Mouse (Mus musculus): Measurements from ENCODE around the gene 4930590J08Rik. TPM values are rescaled to one million over a fixed set of nuclear protein-coding genes. Genes with fewer than 3 reads are reported as not detected.

4930590J08Rik gene
- polyA plus RNA-seq, 1 experiment from 2014 or later: 1.7 TPM

GRCm38 (mm10) chr6:91978371-91979300 is 76.0 kb downstream of the 4930590J08Rik start, which contains the start of gene Fgd5:
TSS of gene Fgd5 (plus strand) at chr6:91978878.
- 2% methylated on average over 60 of the region's 62 CpGs for WGBS
- Histone ChIP-seq H3K36me3 (ENCODE audit: control insufficient read depth, insufficient read depth, low read length) (no peaks in the 10 kb centered on the region), H3K4me2 (ENCODE audit: low read length) (peak within 1 kb of the TSS; percentile 95), H3K27me3 (ENCODE audit: control insufficient read depth, insufficient read depth, low read length) (no peaks in the 10 kb centered on the region), H3K4me3 (replicated peaks; ENCODE audit: low read depth, low read length) (peak within 1 kb of the TSS; percentile 56), H3K9ac (replicated peaks; ENCODE audit: low read length) (peak within 1 kb of the TSS; percentile 73), H3K4me1 (ENCODE audit: control insufficient read depth, insufficient read depth, low read length) (0 out of 2 replicates have a peak, but pooled peaks cover 4% of the 10 kb centered on the region), H3K9me3 (ENCODE audit: control insufficient read depth, low read length) (no peaks in the 10 kb centered on the region), H3K27ac (replicated peaks; ENCODE audit: low read depth, low read length) (peak within 1 kb of the TSS; percentile 32; the same call in 1 of the 2 replicates)
- peak; percentile 74; the same call in 1 of the 2 replicates for ATAC-seq (ENCODE audit: low FRiP score, low TSS enrichment)
- peak; percentile 74 for DNase-seq

- peak overlapping the region; percentile 95 for H3K4me2 ChIP-seq (ENCODE audit: low read length)
- H3K36me3 ChIP-seq (ENCODE audit: control insufficient read depth, insufficient read depth, low read length): no peaks in the 10 kb centered on the region
- H3K4me1 ChIP-seq (ENCODE audit: control insufficient read depth, insufficient read depth, low read length): 0 out of 2 replicates have a peak, but pooled peaks cover 4% of the 10 kb centered on the region
- no peaks in the 10 kb centered on the region for H3K27me3 ChIP-seq (ENCODE audit: control insufficient read depth, insufficient read depth, low read length)
- ATAC-seq (ENCODE audit: low FRiP score, low TSS enrichment) (no peak), DNase-seq (peak; percentile 30)
- H3K9ac ChIP-seq (replicated peaks; ENCODE audit: low read length): peak overlapping the region; percentile 73
- H3K27ac ChIP-seq (replicated peaks; ENCODE audit: low read depth, low read length): peak overlapping the region; percentile 32; the same call in 1 of the 2 replicates
- no peaks in the 10 kb centered on the region for H3K9me3 ChIP-seq (ENCODE audit: control insufficient read depth, low read length)
- 14% methylated on average over 23 of the region's 23 CpGs for WGBS
- peak overlapping the region; percentile 56 for H3K4me3 ChIP-seq (replicated peaks; ENCODE audit: low read depth, low read length)
Observed at GRCm38 (mm10) chr6:91979301-91979996, 76.8 kb downstream of the 4930590J08Rik start.

- no peak overlapping the region for H3K27ac ChIP-seq (replicated peaks; ENCODE audit: low read depth, low read length)
- H3K4me1 ChIP-seq (ENCODE audit: control insufficient read depth, insufficient read depth, low read length): 0 out of 2 replicates have a peak, but pooled peaks cover 4% of the 10 kb centered on the region
- ATAC-seq (ENCODE audit: low FRiP score, low TSS enrichment) (no peak), DNase-seq (no peak)
- H3K4me2 ChIP-seq (ENCODE audit: low read length): peak overlapping the region; percentile 95; the same call in 1 of the 2 replicates
- H3K9ac ChIP-seq (replicated peaks; ENCODE audit: low read length): no peak overlapping the region
- H3K4me3 ChIP-seq (replicated peaks; ENCODE audit: low read depth, low read length): no peak overlapping the region
- H3K9me3 ChIP-seq (ENCODE audit: control insufficient read depth, low read length): no peaks in the 10 kb centered on the region
- H3K36me3 ChIP-seq (ENCODE audit: control insufficient read depth, insufficient read depth, low read length): no peaks in the 10 kb centered on the region
- WGBS: 78% methylated on average over 3 of the region's 3 CpGs
- H3K27me3 ChIP-seq (ENCODE audit: control insufficient read depth, insufficient read depth, low read length): no peaks in the 10 kb centered on the region
Observed at GRCm38 (mm10) chr6:91980011-91980410, 77.4 kb downstream of the 4930590J08Rik start.

- Histone ChIP-seq H3K4me2 (ENCODE audit: low read length) (no peak overlapping the region), H3K4me3 (replicated peaks; ENCODE audit: low read depth, low read length) (no peak overlapping the region), H3K27ac (replicated peaks; ENCODE audit: low read depth, low read length) (no peak overlapping the region), H3K36me3 (ENCODE audit: control insufficient read depth, insufficient read depth, low read length) (no peaks in the 10 kb centered on the region), H3K9ac (replicated peaks; ENCODE audit: low read length) (no peak overlapping the region), H3K27me3 (ENCODE audit: control insufficient read depth, insufficient read depth, low read length) (no peaks in the 10 kb centered on the region), H3K9me3 (ENCODE audit: control insufficient read depth, low read length) (no peaks in the 10 kb centered on the region), H3K4me1 (ENCODE audit: control insufficient read depth, insufficient read depth, low read length) (no peaks in the 10 kb centered on the region)
- ATAC-seq (ENCODE audit: low FRiP score, low TSS enrichment) (no peak), DNase-seq (no peak)
- 93% methylated on average over 8 of the region's 8 CpGs for WGBS
Observed at GRCm38 (mm10) chr6:91990101-91990500, 87.5 kb downstream of the 4930590J08Rik start.

- Histone ChIP-seq H3K4me1 (ENCODE audit: control insufficient read depth, insufficient read depth, low read length) (no peaks in the 10 kb centered on the region), H3K27ac (replicated peaks; ENCODE audit: low read depth, low read length) (no peak overlapping the region), H3K36me3 (ENCODE audit: control insufficient read depth, insufficient read depth, low read length) (no peaks in the 10 kb centered on the region), H3K9me3 (ENCODE audit: control insufficient read depth, low read length) (no peaks in the 10 kb centered on the region), H3K27me3 (ENCODE audit: control insufficient read depth, insufficient read depth, low read length) (no peaks in the 10 kb centered on the region), H3K9ac (replicated peaks; ENCODE audit: low read length) (no peak overlapping the region), H3K4me2 (ENCODE audit: low read length) (no peak overlapping the region), H3K4me3 (replicated peaks; ENCODE audit: low read depth, low read length) (no peak overlapping the region)
- no peak for ATAC-seq (ENCODE audit: low FRiP score, low TSS enrichment)
- 90% methylated on average over 2 of the region's 2 CpGs for WGBS
- no peak for DNase-seq
Observed at GRCm38 (mm10) chr6:91992823-91993222, 90.2 kb downstream of the 4930590J08Rik start.

GRCm38 (mm10) chr6:91993795-91994505 is 91.3 kb downstream of the 4930590J08Rik start:
- Histone ChIP-seq H3K4me3 (replicated peaks; ENCODE audit: low read depth, low read length) (no peak overlapping the region), H3K4me1 (ENCODE audit: control insufficient read depth, insufficient read depth, low read length) (no peaks in the 10 kb centered on the region), H3K36me3 (ENCODE audit: control insufficient read depth, insufficient read depth, low read length) (no peaks in the 10 kb centered on the region), H3K27ac (replicated peaks; ENCODE audit: low read depth, low read length) (no peak overlapping the region), H3K9me3 (ENCODE audit: control insufficient read depth, low read length) (no peaks in the 10 kb centered on the region), H3K9ac (replicated peaks; ENCODE audit: low read length) (no peak overlapping the region), H3K4me2 (ENCODE audit: low read length) (no peak overlapping the region), H3K27me3 (ENCODE audit: control insufficient read depth, insufficient read depth, low read length) (no peaks in the 10 kb centered on the region)
- ATAC-seq (ENCODE audit: low FRiP score, low TSS enrichment) (no peak), DNase-seq (no peak)
- WGBS: 65% methylated on average over 8 of the region's 8 CpGs

GRCm38 (mm10) chr6:91996072-91996471 is 93.5 kb downstream of the 4930590J08Rik start:
- H3K9me3 ChIP-seq (ENCODE audit: control insufficient read depth, low read length): no peaks in the 10 kb centered on the region
- no peak overlapping the region for H3K4me2 ChIP-seq (ENCODE audit: low read length)
- H3K27me3 ChIP-seq (ENCODE audit: control insufficient read depth, insufficient read depth, low read length): no peaks in the 10 kb centered on the region
- DNase-seq: peak; percentile 16
- ATAC-seq (ENCODE audit: low FRiP score, low TSS enrichment): no peak
- 40% methylated on average over 8 of the region's 8 CpGs for WGBS
- H3K9ac ChIP-seq (replicated peaks; ENCODE audit: low read length): no peak overlapping the region
- no peak overlapping the region for H3K4me3 ChIP-seq (replicated peaks; ENCODE audit: low read depth, low read length)
- H3K36me3 ChIP-seq (ENCODE audit: control insufficient read depth, insufficient read depth, low read length): no peaks in the 10 kb centered on the region
- no peaks in the 10 kb centered on the region for H3K4me1 ChIP-seq (ENCODE audit: control insufficient read depth, insufficient read depth, low read length)
- H3K27ac ChIP-seq (replicated peaks; ENCODE audit: low read depth, low read length): peak overlapping the region; percentile 58

All from midbrain, embryonic 14.5 days (tissue).